Mouse (Mus musculus): ENCODE data around the gene Amotl2.
"Not testable (repeated sequence)": the region's sequence is repeated elsewhere in the genome, so short reads cannot be mapped to it uniquely, and the experiment has no call there.

Gene Amotl2

DNA sequence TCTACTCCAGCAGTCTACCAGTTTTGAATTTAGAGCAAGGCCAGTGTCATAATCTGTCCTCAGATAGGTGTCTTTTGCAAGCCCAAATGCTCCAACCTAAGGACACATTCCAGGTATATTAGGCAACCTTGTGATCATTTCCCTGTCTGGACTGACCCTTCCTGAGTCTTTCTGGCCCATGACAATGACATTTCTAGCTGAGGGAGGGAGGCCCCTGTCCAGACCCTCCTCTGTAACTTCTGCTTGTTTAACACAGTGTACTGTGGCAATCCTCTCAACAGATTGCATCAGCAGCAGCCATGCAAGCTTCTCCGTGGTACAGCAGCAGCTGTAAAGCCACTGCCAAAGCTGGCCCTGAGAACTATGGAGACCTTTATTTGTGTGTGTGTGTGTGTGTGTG is 19.5 kb downstream of the Amotl2 start:
- no peak for DNase-seq

DNA sequence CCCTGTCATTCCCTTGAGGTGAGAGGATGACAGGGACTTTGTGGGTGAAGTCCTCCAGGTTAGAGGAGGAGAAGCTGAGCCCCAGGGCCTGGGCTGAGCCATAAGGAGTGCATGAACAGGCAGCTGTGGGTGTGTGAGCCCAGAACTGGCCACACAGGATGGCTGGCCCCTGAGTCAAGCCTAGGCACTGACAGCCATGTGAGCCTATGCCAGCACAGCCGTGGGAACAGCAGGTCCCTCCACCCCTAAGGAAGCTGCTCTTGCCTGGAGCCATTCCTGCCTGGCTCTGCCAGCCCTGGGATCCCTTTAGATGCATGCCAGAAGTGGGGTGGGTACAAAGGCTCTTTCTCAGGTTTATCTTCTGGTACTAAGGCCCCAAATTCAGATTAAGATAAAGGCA is 20.9 kb downstream of the Amotl2 start:
- no peak for DNase-seq

DNA sequence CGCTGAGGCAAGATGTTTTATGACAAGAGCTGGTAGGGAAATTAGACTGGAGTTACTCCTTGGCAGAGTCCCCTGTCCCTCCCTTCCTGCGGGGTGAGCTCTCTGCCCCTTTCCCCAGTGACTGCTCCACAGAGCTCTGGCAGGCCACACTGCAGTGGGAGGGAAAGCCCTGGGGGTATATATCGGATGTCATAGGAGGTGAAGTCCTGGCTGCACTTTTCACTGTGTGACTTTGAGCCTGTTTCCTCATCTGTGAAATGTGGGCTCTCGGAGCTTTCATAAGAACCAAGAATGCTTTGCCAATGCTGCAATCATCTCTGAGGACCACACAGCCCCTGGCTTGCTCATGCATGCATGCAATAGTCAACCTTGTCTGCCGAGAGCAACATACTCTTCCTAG is 30.3 kb downstream of the Amotl2 start:
- no peak for DNase-seq

DNA sequence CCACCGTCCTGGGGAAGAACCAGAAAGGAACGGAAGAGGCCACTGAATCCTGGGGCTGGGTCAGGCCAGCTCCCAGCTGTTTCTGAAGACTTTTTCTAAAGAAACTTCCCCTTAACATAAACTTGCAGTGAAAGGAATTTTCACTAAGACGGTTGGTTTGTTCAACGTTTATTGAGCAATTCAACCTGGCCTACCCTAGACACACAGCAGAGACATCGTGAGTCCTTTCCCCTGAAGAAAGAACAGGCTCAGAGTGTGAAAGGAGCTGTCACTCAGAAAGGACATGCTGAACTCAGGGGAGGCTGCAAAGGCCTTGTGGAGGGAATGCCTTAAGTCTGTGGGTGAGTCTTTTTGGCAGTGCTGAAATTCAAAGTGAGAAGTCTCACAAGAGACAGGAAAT is 31.4 kb downstream of the Amotl2 start:
- no peak for DNase-seq

DNA sequence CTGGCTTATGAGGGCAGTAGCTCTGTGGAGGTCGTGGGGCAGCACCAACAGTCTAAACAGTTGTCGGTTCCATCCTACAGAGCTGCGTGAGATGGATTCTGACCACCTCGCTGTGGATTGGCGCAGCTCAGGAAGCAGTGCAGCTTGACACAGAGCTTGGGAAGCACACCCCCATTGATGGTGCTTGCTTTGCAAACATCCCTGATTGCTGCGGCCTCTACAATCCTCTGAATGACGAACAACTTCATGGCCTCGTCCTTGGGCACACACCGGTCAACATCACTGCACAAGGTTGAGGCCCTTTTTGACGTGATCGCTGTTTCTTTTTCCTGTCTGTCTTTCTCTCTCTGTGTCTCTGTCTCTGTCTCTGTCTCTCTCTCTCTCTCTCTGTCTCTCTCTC is 32.7 kb downstream of the Amotl2 start:
- no peak for DNase-seq

DNA sequence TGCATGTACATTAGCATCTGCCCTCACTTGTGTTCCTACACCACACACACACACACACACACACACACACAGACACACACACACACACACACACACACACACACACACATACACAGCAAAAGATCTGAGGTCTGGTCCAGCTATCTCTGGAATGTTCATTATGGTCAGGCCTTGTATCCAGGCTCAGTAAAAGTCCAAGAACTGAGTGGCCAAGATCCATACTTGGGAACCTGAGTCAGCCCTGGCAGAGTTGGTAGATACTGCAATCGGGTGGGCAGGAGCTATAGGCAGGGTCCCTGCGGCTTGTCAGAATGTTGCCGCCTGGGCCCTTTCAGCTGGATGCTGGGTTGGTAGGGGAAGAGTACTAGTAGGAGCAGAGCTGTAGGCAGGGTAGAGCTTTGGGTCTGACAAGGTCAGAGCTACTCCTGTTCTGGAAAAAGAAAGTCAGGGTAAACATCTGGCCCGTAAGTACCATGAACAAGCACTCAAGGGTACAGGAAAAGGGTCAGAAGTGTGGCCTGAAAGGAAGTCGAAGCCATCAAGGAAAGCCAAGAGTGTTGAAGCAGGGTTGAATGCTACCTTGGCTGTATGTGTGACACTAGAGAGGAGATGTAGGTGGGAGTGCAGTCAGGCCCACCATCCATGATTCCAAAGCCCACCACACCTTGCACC is 35.3 kb downstream of the Amotl2 start:
- no peak for DNase-seq

DNA sequence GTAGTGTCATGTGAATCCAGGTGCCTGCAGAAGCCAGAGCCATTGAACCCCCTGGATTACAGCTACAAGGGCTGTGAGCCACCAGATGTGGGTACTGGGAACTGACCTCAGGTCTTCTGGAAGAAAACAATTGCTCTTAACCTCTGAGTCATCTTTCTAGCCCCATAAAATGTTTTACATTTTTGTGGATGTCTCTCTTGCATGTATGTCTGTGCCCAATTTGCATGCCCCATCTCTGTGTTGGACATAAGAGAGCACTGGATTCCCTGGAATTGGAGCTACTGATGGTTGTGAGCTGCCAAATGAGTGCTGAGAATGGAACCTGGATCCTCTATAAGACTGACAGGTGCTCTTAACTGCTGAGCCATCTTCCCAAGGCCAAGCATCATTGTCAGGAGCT is 36.8 kb downstream of the Amotl2 start:
- DNase-seq = no peak

DNA sequence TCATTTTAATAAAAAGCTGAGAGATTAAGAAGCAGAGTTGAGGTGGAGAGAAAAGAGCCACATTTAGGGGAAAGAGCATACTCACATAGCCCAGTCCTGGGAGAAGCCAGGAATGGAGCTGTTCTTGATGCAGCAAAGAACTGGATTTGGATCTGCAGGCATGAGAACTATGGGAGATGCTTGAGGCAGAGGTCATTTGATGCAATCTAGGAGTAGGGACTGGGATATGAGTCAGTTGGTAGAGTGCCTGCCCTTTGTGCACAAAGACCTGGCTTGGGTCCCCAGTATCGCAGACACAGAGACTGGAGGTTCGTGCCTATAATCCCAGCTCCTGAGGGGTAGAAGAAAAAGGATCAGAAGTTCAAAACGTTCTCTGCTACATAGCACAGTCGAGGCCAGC is 38.7 kb downstream of the Amotl2 start:
- no peak for DNase-seq

DNA sequence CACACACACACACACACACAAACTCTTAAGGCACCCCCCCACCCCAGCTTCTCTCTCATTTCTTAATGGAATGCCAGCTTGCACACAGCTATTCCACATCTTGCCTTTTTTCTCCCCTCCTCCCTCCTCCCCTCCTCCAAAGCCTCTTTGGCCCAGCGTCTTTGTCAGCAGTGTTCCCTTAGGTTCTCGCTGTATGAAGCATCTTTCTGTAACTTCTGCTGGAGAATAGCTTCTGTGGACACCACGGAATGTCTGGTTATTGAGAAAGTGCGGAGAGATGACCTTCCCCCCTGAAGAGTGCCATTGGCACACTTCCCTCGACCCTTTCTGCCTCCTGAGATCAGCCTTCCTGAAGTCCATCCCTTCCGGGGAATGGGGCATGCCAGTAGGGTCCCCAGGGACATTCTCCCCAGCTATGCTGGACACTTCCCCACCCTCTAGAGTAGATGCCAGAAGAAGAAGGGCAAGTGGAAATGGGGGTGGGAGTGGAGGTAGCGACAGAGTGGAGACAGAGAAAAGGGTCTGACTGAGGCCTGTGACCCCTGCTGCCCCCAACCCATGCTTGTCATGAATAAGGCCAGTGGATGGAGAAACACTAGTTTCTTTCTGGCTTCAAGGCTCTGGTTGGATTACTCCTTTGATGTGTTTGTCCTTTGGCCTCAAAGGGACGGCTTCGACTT is 39.3 kb downstream of the Amotl2 start:
- no peak for DNase-seq

DNA sequence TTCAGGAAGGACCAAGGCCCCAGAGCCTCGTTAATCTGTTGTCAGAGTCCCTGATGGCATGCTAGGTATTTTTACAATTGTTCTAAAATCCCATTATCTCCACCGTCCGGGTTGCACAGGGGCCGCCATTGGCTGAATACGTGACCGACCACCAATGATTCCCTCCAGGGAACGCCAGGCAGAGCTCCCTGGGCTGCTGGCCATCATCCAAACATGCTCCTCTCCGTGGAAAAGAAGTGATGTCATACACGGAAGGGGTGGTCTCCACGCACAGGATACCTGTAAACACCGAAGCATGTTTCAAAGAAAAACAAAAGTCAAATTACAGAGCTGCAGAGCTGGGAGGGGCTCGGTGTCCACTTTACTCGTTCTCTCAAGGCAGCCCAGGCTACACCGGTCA is 39.9 kb downstream of the Amotl2 start:
- DNase-seq = no peak

DNA sequence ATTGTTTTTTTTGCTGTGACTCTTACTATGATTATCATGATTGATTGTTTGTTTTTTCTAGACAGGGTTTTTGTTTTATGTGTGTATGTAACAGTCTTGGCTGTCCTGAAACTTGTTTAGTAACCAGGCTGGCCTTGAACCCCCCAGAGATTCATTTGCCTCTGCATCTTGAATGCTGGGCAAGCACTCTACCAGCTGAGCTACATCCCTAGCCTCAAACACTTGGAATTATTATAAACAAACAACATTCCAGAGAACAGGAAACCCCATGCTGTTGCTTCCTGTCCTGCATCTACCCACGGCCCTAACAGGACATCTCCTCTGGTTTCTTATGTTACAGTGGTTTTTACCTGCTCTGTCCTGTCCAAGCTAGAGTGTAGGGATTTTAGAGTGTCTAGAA is 42.4 kb downstream of the Amotl2 start:
- no peak for DNase-seq

DNA sequence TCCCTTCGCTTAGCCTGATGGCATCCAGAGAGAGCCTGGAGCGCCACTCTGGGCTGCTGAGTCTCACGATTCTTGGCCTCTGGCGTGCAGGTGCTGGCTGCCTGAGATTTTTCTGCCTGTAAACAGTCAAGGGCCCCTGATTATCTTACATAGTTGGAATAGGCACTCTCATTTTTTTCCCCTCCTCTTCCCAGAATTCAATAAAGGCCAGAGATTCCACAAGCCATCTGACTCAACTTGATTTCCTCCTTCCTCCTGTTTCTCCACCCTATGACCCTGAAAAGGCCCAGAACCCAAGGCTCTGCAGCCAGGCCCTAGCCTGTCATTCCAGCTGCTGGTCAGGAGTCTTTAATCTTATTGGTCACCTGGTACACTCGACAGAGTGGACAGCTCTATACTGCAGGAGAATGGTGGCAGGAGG is 43.1 kb downstream of the Amotl2 start:
- DNase-seq = no peak

DNA sequence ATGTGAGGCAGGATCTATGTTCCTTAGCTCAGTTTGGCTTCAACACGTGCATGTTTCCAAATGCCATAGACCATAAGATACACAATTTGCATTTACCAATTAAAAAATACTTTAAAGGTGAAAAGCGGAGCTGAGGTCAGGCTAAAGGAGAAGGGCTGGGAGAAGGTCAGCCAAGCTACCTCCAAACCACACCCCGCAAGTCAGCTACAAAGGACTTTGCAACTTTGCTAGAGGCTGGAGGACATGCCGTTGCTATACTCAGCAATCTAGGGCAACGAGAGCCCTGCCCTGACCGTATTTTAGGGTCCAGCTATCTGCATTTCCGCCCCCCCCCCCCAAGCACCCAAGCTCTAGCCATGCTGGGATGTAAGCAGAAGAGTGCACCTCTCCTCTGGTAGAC is 45.1 kb downstream of the Amotl2 start:
- no peak for DNase-seq

DNA sequence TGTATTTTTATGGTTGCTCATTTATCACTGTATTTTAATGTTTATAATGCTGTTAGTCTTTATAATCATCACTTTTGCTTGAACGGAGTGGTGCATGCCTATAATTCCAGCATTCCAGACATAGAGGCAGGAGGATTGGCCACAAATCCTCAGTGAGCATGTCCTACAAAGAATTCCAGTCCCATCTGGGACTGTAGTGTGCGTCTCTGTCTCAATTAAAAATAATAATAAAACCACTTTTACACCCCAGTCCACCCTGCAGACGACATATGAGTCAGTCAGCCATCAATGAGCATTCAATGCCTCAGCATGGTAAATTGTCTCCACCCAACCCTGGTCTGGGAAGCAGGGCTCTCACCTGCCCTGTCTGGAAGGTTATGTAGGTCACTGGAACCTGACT is 46.4 kb downstream of the Amotl2 start:
- DNase-seq = no peak

DNA sequence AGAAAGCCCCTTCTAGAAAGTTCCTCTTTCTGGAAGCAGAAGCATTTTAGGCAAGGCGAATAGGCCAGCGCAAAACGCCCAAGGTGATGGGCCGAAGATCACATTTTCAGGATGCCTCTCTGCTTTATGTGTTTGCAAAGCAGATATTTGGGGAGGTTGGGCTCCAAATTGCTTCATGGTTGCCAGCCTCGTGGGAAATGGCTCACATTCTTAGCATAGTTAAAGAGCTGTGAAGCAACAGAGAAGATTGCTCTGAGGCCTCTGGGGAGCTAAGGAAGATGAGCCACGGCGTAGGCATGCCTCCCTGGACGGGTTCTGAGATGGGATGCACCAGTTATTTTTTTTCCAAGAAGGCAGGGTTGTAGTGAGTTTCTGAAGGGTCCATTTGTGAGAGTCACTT is 47.0 kb downstream of the Amotl2 start:
- DNase-seq = no peak

DNA sequence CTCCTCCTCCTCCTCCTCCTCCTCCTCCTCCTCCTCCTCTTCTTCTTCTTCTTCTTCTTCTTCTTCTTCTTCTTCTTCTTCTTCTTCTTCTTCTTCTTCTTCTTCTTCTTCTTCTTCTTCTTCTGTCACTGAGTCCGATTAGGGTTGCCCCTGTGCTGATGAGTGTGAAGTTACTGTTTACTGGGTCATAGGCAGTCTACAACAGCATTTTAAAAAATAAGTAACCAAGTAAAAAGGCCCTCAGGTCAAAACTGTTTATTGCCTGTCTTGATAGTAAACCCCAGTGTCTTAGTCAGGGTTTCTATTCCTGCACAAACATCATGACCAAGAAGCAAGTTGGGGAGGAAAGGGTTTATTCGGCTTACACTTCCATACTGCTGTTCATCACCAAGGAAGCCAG is 48.1 kb downstream of the Amotl2 start:
- not testable (repeated sequence) for DNase-seq

DNA sequence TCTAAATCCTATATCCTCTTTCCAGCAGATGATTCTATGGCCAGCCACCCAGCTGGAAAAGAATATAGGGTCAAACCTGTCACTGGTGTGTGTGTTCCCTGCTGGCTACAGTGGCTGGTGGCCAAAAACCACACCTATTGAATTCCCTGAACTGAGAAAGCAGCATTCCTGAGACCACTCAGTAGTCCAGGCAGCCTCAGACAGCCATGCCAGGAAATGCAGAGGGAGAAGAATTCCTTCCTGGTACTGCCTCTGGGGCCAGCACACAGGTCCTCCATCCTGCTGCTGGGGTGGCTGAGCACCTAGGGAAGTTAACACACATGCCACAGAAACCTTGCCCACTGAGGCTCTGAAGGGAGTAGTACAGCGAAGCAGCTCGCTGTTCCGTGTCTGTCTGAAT is 50.3 kb downstream of the Amotl2 start:
- no peak for DNase-seq

DNA sequence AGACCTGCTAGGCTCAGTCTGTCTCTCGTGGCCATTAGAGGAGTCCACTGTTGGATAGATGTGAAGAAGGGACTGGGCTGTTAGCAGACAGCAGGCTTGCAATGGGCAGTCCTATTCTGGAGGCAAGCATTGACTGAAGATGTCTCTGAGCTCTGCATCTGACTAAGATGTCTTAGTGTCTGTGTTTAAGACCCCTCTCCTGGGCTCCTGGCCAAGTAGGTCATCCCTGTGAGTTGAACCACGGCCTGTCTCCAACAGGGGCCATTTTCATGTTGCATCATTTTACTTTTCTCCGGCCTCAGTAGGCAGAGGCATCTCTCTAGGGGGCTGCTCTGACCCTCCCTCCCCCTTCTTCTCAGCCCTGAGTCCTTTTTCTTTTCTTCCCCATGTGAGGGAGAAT is 52.8 kb downstream of the Amotl2 start:
- no peak for DNase-seq

DNA sequence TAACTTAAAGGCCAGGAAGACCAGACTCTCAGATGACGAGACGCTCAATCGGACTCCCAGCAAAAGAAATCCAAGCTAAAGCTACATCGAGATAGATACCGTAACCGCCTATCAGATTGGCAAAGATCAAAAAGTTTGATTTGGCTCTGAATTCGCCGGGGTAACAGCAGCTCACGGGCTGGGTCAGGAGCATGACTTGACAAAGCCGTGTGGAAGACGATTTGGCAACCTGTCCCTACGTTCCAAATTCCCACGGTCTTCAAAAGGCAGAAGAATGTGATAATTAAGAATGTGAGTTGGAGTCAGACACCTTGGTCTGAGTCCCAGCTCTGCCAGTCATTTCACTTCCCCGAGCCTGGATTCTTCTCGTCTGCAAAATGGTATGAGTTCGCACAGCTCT is 53.7 kb downstream of the Amotl2 start:
- DNase-seq = no peak

DNA sequence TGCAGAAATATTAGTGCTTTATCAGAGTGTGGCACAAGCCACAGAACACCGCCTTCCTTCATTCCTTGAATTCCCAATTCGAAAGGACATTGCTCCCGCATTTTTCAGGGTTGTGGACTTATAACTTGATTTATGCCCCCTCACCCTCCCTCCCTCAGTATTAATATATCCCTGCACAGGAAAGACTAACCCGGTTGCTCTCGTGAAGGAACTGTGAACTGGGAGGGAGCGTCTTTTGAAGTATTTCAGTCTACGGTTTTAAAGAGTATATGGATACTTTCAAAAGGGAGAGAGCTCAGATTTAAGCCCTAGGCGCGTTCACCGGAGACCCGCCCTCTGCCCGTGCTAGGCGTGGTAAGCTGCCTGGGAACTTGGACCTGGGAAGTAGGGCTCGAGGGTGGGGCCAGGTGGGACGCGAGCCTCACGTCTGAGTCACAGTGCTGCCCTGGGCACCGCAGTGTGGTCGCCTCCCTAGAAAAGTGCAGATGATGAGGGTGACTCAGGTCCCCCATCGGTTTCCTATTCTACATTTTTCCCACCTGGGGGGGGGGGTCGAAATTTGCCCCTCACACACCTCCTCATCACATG is 54.9 kb downstream of the Amotl2 start:
- DNase-seq = peak; percentile 54

DNA sequence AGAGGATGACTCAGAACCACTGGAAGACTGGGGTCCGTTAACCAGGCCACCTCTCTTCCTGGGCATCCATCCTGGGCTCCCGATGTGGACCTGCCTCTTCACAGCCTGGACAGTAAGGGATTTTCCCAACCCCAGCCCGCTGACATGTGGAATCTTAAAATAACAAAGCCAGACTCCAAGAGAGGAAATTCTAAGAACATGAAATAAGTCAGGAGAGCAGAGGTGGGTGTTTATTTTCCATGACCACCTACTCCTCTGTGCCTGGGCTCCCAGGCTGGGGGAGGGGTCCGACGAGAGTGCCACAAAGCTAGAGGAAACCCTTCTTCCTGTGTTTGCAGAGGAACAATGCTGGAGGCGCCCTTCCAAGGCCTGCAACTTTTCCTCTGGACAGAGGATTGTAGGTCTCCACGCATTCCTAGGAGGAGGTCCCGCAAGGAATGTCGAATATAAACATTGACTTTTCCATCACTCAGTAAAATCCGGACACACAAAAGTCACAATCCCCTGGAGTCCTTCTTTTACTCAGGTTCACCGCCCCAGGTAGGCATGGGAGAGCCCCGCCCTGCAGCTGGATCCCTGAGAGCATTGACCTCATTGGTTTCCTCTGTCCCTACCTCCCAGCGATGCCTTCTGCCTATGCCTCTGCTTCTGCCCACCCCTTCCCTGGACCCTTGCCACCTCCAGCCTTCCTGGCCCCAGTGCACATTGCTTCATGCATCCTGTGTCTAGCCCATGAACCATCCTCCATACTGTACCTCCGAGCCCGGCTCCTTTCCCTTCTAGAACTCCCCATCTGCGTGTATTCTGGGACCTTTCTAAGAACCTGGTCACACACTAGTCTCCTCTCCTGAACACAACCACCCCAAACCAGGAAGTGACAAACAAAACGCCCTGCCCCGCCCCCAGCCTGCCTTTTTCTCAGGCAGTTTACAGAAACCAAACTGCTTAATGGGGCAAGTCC is 61.4 kb downstream of the Amotl2 start:
- DNase-seq = peak; percentile 81

DNA sequence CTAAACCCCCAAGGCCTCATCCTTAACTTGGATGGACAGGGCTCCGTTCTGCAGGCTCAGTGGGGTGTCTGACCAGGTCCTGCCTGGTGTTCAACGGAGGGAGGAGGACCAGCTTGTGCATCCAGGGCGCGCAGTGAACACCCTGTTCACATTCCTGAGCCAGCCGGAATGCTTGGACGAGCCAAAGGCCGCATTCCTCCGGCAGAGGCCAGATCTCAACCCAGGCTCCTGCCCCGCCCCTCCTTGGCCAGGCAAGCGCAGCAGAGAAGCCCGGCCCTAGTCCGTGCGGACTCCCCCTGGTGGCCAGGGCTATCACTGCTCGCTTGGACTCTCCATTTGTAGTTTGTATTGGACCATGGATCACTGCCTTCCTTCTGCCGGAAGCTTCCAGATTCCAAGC is 63.0 kb downstream of the Amotl2 start:
- peak; percentile 98 for DNase-seq

Measured in lung, postnatal 14 days (tissue).